Mouse (Mus musculus) midbrain, embryonic 16.5 days (tissue): ENCODE results near the gene 4931428F04Rik. TPM values are rescaled to one million over a fixed set of nuclear protein-coding genes. Genes with fewer than 3 reads are reported as not detected.

Source experiments
- ATAC-seq: fragments of 200-750 bp; cut with Nextera tagmentation; 2 replicates; pipeline ENCODE4 v1.8.0; 2017; ENCODE audit warnings: moderate TSS enrichment
- H3K27ac ChIP-seq: fragments of 300-500 bp; sonication (generic); 2 replicates; pipeline ENCODE4 v1.5.1; 2014; ENCODE audit warnings: mild to moderate bottlenecking, low read length, mixed read lengths
- H3K27me3 ChIP-seq: fragments of 300-500 bp; sonication (generic); 2 replicates; pipeline ENCODE4 v1.6.1; 2014; ENCODE audit warnings: low read depth, low read length, mixed read lengths; ENCODE audit not compliant: control insufficient read depth, insufficient read depth
- H3K36me3 ChIP-seq: fragments of 300-500 bp; sonication (generic); 2 replicates; pipeline ENCODE4 v1.6.1; 2014; ENCODE audit warnings: mild to moderate bottlenecking, low read length, moderate library complexity, mixed read lengths; ENCODE audit not compliant: control insufficient read depth, insufficient read depth
- H3K4me1 ChIP-seq: fragments of 300-500 bp; sonication (generic); 2 replicates; pipeline ENCODE4 v1.6.1; 2014; ENCODE audit warnings: mild to moderate bottlenecking, low read length, mixed read lengths; ENCODE audit not compliant: control insufficient read depth, insufficient read depth
- H3K4me2 ChIP-seq: fragments of 300-500 bp; sonication (generic); 2 replicates; pipeline ENCODE4 v1.6.1; 2014; ENCODE audit warnings: mild to moderate bottlenecking, low read length, mixed read lengths
- H3K4me3 ChIP-seq: fragments of 300-500 bp; sonication (generic); 2 replicates; pipeline ENCODE4 v1.5.1; 2014; ENCODE audit warnings: low read depth, mild to moderate bottlenecking, low read length, moderate library complexity, mixed read lengths
- H3K9ac ChIP-seq: fragments of 300-500 bp; sonication (generic); 2 replicates; pipeline ENCODE4 v1.6.1; 2014; ENCODE audit warnings: low read depth, low read length, mixed read lengths
- H3K9me3 ChIP-seq: fragments of 300-500 bp; sonication (generic); replicated peaks from 2 replicates; pipeline ENCODE4 v1.6.1; 2014; ENCODE audit warnings: mild to moderate bottlenecking, low read length, mixed read lengths; ENCODE audit not compliant: control insufficient read depth, poor library complexity, severe bottlenecking
- WGBS: fragments of 180-500 bp; shearing (Covaris S2); extraction: QIAGEN DNeasy Blood & Tissue Kit; methylation state at CpG from one replicate; pipeline ENCODE4 v1.1.7; 2014; 5-methylcytosine and 5-hydroxymethylcytosine counted together
- polyA plus RNA-seq: library from polyadenylated mRNA; unstranded; fragments of >200 nt; fragmentation: Nextera tagmentation; extraction: Ambion mirVana; gene quantifications from 2 replicates; pipeline ENCODE4 v1.2.1, GENCODE M21; 2015

4931428F04Rik gene
- polyA plus RNA-seq, 1 experiment from 2014 or later, result 175 TPM

GRCm38 (mm10) chr8:105270101-105270915 lies 19.4 kb downstream of the 4931428F04Rik start:
- Histone ChIP-seq H3K9ac (peak overlapping the region; percentile 70), H3K27ac (no peak overlapping the region), H3K4me1 (peaks cover 21% of the 10 kb centered on the region), H3K4me2 (peak overlapping the region; percentile 94), H3K36me3 (no peaks in the 10 kb centered on the region), H3K4me3 (peak overlapping the region; percentile 49), H3K27me3 (peaks cover 84% of the 10 kb centered on the region), H3K9me3 (no peaks in the 10 kb centered on the region)
- 2% methylated on average over 39 of the region's 39 CpGs for WGBS
- ATAC-seq, result no peak

GRCm38 (mm10) chr8:105269461-105269947 lies 20.2 kb downstream of the 4931428F04Rik start, which contains the start of gene Hsf4:
Gene Hsf4, plus strand, starts transcription at chr8:105269801.
- H3K4me2 ChIP-seq, result peak within 1 kb of the TSS; percentile 94
- under 1% methylated on average over 31 of the region's 42 CpGs for WGBS
- peak within 1 kb of the TSS; percentile 67 for H3K27ac ChIP-seq

GRCm38 (mm10) chr8:105269075-105269458 lies 20.6 kb downstream of the 4931428F04Rik start:
- H3K27me3 ChIP-seq, result peaks cover 85% of the 10 kb centered on the region
- no peaks in the 10 kb centered on the region for H3K36me3 ChIP-seq
- ATAC-seq, result peak; percentile 47; the same call in 1 of the 2 replicates
- peak overlapping the region; percentile 94 for H3K4me2 ChIP-seq
- 2% methylated on average over 10 of the region's 10 CpGs for WGBS
- no peaks in the 10 kb centered on the region for H3K9me3 ChIP-seq
- peak overlapping the region; percentile 70 for H3K9ac ChIP-seq
- peaks cover 20% of the 10 kb centered on the region for H3K4me1 ChIP-seq
- peak overlapping the region; percentile 49 for H3K4me3 ChIP-seq
- peak overlapping the region; percentile 47; the same call in 1 of the 2 replicates for H3K27ac ChIP-seq

More at GRCm38 (mm10) chr8:105269461-105269947, 20.2 kb downstream of the 4931428F04Rik start, which contains the start of gene Hsf4:
- peak within 1 kb of the TSS; percentile 49 for H3K4me3 ChIP-seq
- peaks cover 20% of the 10 kb centered on the region for H3K4me1 ChIP-seq
- H3K27me3 ChIP-seq, result peaks cover 84% of the 10 kb centered on the region
- 0 out of 2 replicates have a peak, but pooled peaks have one; percentile 1 for ATAC-seq
- no peaks in the 10 kb centered on the region for H3K36me3 ChIP-seq
- H3K9me3 ChIP-seq, result no peaks in the 10 kb centered on the region
- H3K9ac ChIP-seq, result peak within 1 kb of the TSS; percentile 70

- H3K9ac ChIP-seq, result peak overlapping the region; percentile 70
- H3K4me3 ChIP-seq, result peak overlapping the region; percentile 49
- peak overlapping the region; percentile 94 for H3K4me2 ChIP-seq
- peaks cover 85% of the 10 kb centered on the region for H3K27me3 ChIP-seq
- peak overlapping the region; percentile 67 for H3K27ac ChIP-seq
- no peaks in the 10 kb centered on the region for H3K36me3 ChIP-seq
- WGBS, result under 1% methylated on average over 65 of the region's 65 CpGs
- no peaks in the 10 kb centered on the region for H3K9me3 ChIP-seq
- ATAC-seq, result peak; percentile 91
- peaks cover 20% of the 10 kb centered on the region for H3K4me1 ChIP-seq
Observed at GRCm38 (mm10) chr8:105268342-105269074, 21.2 kb downstream of the 4931428F04Rik start.

- no peak overlapping the region for H3K27ac ChIP-seq
- H3K4me2 ChIP-seq, result no peak overlapping the region
- H3K4me1 ChIP-seq, result peaks cover 20% of the 10 kb centered on the region
- peaks cover 78% of the 10 kb centered on the region for H3K27me3 ChIP-seq
- H3K9me3 ChIP-seq, result no peaks in the 10 kb centered on the region
- no peak for ATAC-seq
- no peak overlapping the region for H3K9ac ChIP-seq
- no peaks in the 10 kb centered on the region for H3K36me3 ChIP-seq
- no peak overlapping the region for H3K4me3 ChIP-seq
- WGBS, result 7% methylated on average over 13 of the region's 13 CpGs
Observed at GRCm38 (mm10) chr8:105266775-105267174, 22.9 kb downstream of the 4931428F04Rik start.

- no peak for ATAC-seq
- Histone ChIP-seq H3K27ac (no peak overlapping the region), H3K36me3 (no peaks in the 10 kb centered on the region), H3K4me3 (no peak overlapping the region; the same call in 1 of the 2 replicates), H3K27me3 (peaks cover 71% of the 10 kb centered on the region), H3K4me1 (peaks cover 15% of the 10 kb centered on the region), H3K9me3 (no peaks in the 10 kb centered on the region), H3K9ac (no peak overlapping the region), H3K4me2 (peak overlapping the region; percentile 82)
- 15% methylated on average over 10 of the region's 10 CpGs for WGBS
Observed at GRCm38 (mm10) chr8:105265128-105265527, 24.5 kb downstream of the 4931428F04Rik start.

- Histone ChIP-seq H3K4me2 (peak within 1 kb of the TSS; percentile 82), H3K27ac (no peak within 1 kb of the TSS), H3K9me3 (no peaks in the 10 kb centered on the region), H3K9ac (peak within 1 kb of the TSS; percentile 74), H3K4me3 (peak within 1 kb of the TSS; percentile 63), H3K36me3 (no peaks in the 10 kb centered on the region), H3K27me3 (peaks cover 70% of the 10 kb centered on the region), H3K4me1 (peaks cover 12% of the 10 kb centered on the region; the same call in 1 of the 2 replicates)
- ATAC-seq, result no peak
- WGBS, result 1% methylated on average over 54 of the region's 54 CpGs
Observed at GRCm38 (mm10) chr8:105264024-105264982, 25.4 kb downstream of the 4931428F04Rik start, which contains the start of the genes Tradd and Fbxl8. Gene Tradd, minus strand, starts transcription at chr8:105264609. Gene Fbxl8, plus strand, starts transcription at chr8:105264648.
